Mouse (Mus musculus) CH12.LX (cell line): ENCODE measurements at regions not wholly inside any gene's neighbourhood (a gene's known extent, or its start where the extent isn't known, plus 50 kb on each side); places are given as distances from the start of the nearest gene placed in this dataset.

Source experiments
- DNase-seq: peaks from one replicate; pipeline ENCODE4 v3.0.0-alpha.2; 2013; ENCODE audit errors: extremely low read depth
- H3K27ac ChIP-seq: 2 replicates; pipeline ENCODE4 v1.5.1; 2012; ENCODE audit warnings: low read depth, mild to moderate bottlenecking, control low read depth, moderate library complexity; ENCODE audit not compliant: insufficient read depth
- H3K27me3 ChIP-seq: replicated peaks from 2 replicates; pipeline ENCODE3; 2012; ENCODE audit warnings: inconsistent platforms
- H3K36me3 ChIP-seq, 2 experiments: replicated peaks in 1 of 2; 2 replicates each; pipeline versions ENCODE3 to v1.6.1; 2012; ENCODE audit warnings: inconsistent platforms in 1 of 2, low read length in 1 of 2, mild to moderate bottlenecking in 1 of 2, mixed read lengths in 1 of 2, moderate library complexity in 1 of 2; ENCODE audit not compliant: control insufficient read depth in 1 of 2, insufficient read depth in 1 of 2
- H3K4me1 ChIP-seq, 2 experiments: 2 replicates each; pipeline ENCODE4 v1.6.1; 2012; ENCODE audit warnings: inconsistent platforms in 1 of 2, moderate library complexity in 1 of 2; ENCODE audit not compliant: insufficient read depth in 2 of 2, control insufficient read depth in 1 of 2
- H3K4me2 ChIP-seq: 2 replicates; pipeline ENCODE4 v1.6.1; 2012; ENCODE audit warnings: low read depth, mild to moderate bottlenecking, control low read depth; ENCODE audit not compliant: poor library complexity, insufficient read depth, severe bottlenecking
- H3K4me3 ChIP-seq, 3 experiments: fragments of 150-350 bp in 1 of 3; sonication (generic) in 1 of 3; replicated peaks in 1 of 3; 2 replicates each; pipeline versions ENCODE3 to v1.5.1; 2011 to 2012; ENCODE audit warnings: low read depth in 2 of 3, low read length in 2 of 3, mild to moderate bottlenecking in 2 of 3, moderate library complexity in 2 of 3, control low read depth in 1 of 3, improper control_type of control experiment in 1 of 3, inconsistent platforms in 1 of 3, mixed read lengths in 1 of 3; ENCODE audit not compliant: poor library complexity in 1 of 3
- H3K79me2 ChIP-seq: replicated peaks from 2 replicates; pipeline ENCODE4 v1.6.1; 2012; ENCODE audit warnings: mild to moderate bottlenecking, moderate library complexity; ENCODE audit not compliant: control insufficient read depth, poor library complexity, insufficient read depth, severe bottlenecking; ENCODE audit errors: extremely low read depth
- H3K9ac ChIP-seq: 2 replicates; pipeline ENCODE4 v1.6.1; 2012; ENCODE audit warnings: low read depth, mild to moderate bottlenecking, control low read depth, moderate library complexity; ENCODE audit not compliant: insufficient read depth
- H3K9me3 ChIP-seq: replicated peaks from 2 replicates; pipeline ENCODE3; 2012; ENCODE audit warnings: low read length, inconsistent platforms, mixed read lengths
- BHLHE40 ChIP-seq: IDR thresholded peaks from 2 replicates; pipeline ENCODE4 v1.6.1; 2011; ENCODE audit warnings: mild to moderate bottlenecking, low read depth, low read length, improper control_type of control experiment
- CHD2 ChIP-seq: IDR thresholded peaks from 2 replicates; pipeline ENCODE4 v1.6.1; 2011; ENCODE audit warnings: low read length, improper control_type of control experiment
- E2F4 ChIP-seq: IDR thresholded peaks from 2 replicates; pipeline ENCODE4 v1.6.1; 2011; ENCODE audit warnings: low read depth, low read length, improper control_type of control experiment; ENCODE audit not compliant: insufficient replicate concordance
- EP300 ChIP-seq: IDR thresholded peaks from 2 replicates; pipeline ENCODE4 v1.6.1; 2011; ENCODE audit warnings: low read length, improper control_type of control experiment
- ETS1 ChIP-seq: conservative IDR thresholded peaks from 2 replicates; pipeline ENCODE4 v1.6.1; 2012; ENCODE audit warnings: low read depth, mild to moderate bottlenecking, inconsistent platforms, low read length, improper control_type of control experiment, moderate library complexity
- GABPA ChIP-seq: IDR thresholded peaks from 2 replicates; pipeline ENCODE4 v1.6.1; 2012; ENCODE audit warnings: low read depth, low read length, improper control_type of control experiment, inconsistent platforms; ENCODE audit not compliant: insufficient replicate concordance
- IRF4 ChIP-seq: IDR thresholded peaks from 2 replicates; pipeline ENCODE4 v1.6.1; 2014; ENCODE audit warnings: low read depth, mild to moderate bottlenecking, inconsistent platforms, low read length, improper control_type of control experiment
- JUN ChIP-seq: IDR thresholded peaks from 2 replicates; pipeline ENCODE4 v1.6.1; 2011; ENCODE audit warnings: low read depth, mild to moderate bottlenecking, low read length, improper control_type of control experiment, moderate library complexity; ENCODE audit not compliant: insufficient read depth
- JUND ChIP-seq: conservative IDR thresholded peaks from 2 replicates; pipeline ENCODE4 v1.6.1; 2011; ENCODE audit warnings: low read depth, low read length, improper control_type of control experiment
- MAX ChIP-seq: IDR thresholded peaks from 2 replicates; pipeline ENCODE4 v1.6.1; 2011; ENCODE audit warnings: low read length, improper control_type of control experiment
- MAZ ChIP-seq: IDR thresholded peaks from 2 replicates; pipeline ENCODE4 v1.6.1; 2012; ENCODE audit warnings: low read depth, mild to moderate bottlenecking, inconsistent platforms, low read length, improper control_type of control experiment, moderate library complexity
- NELFE ChIP-seq: IDR thresholded peaks from 2 replicates; pipeline ENCODE4 v1.6.1; 2011; ENCODE audit warnings: low read depth, low read length, improper control_type of control experiment
- NRF1 ChIP-seq: IDR thresholded peaks from 2 replicates; pipeline ENCODE4 v1.6.1; 2014; ENCODE audit warnings: low read depth, mild to moderate bottlenecking, inconsistent platforms, low read length, improper control_type of control experiment, moderate library complexity
- PAX5 ChIP-seq: IDR thresholded peaks from 2 replicates; pipeline ENCODE4 v1.6.1; 2012; ENCODE audit warnings: low read length, inconsistent platforms, mixed read lengths
- POLR2A ChIP-seq: IDR thresholded peaks from 2 replicates; pipeline ENCODE4 v1.6.1; 2011; ENCODE audit warnings: low read depth, mild to moderate bottlenecking, improper control_type of control experiment, low read length
- SMC3 ChIP-seq: IDR thresholded peaks from 2 replicates; pipeline ENCODE4 v1.6.1; 2011; ENCODE audit warnings: low read depth, low read length, improper control_type of control experiment
- UBTF ChIP-seq: IDR thresholded peaks from 2 replicates; pipeline ENCODE4 v1.6.1; 2012; ENCODE audit warnings: low read depth, mild to moderate bottlenecking, inconsistent platforms, low read length, improper control_type of control experiment, moderate library complexity
- USF2 ChIP-seq: conservative IDR thresholded peaks from 2 replicates; pipeline ENCODE4 v1.6.1; 2011; ENCODE audit warnings: low read depth, low read length, improper control_type of control experiment
- ZC3H11A ChIP-seq: IDR thresholded peaks from 2 replicates; pipeline ENCODE4 v1.6.1; 2012; ENCODE audit warnings: low read depth, mild to moderate bottlenecking, inconsistent platforms, low read length, improper control_type of control experiment
- ZMIZ1 ChIP-seq: IDR thresholded peaks from 2 replicates; pipeline ENCODE4 v1.6.1; 2012; ENCODE audit warnings: low read depth, mild to moderate bottlenecking, inconsistent platforms, low read length, improper control_type of control experiment
- ZNF384 ChIP-seq: IDR thresholded peaks from 2 replicates; pipeline ENCODE4 v1.6.1; 2012; ENCODE audit warnings: low read depth, low read length, improper control_type of control experiment, inconsistent platforms
- dilution Hi-C: fragments of 300-500 bp; cut with MboI; formaldehyde crosslinking; loops from 2 replicates; pipeline ENCODE4 v1.14.3; 2020; ENCODE audit warnings: low sequenced_read_pairs; ENCODE audit not compliant: extremely low pct_unique_long_range_greater_than_20kb, extremely low pct_ligation_motif_present
- in situ Hi-C: fragments of 300-500 bp; cut with MboI; formaldehyde crosslinking; loops from 3 replicates; pipeline ENCODE4 v1.14.3; 2019; ENCODE audit warnings: low sequenced_read_pairs, low pct_ligation_motif_present, low pct_unique_long_range_greater_than_20kb, mixed read lengths

- H3K9ac ChIP-seq, result no peak overlapping the region
- H3K36me3 ChIP-seq, result no peaks in the 10 kb centered on the region
- TF ChIP-seq ZNF384 (no peak), BHLHE40 (no peak), E2F4 (no peak), PAX5 (no peak), SMC3 (no peak), UBTF (no peak), GABPA (no peak), NELFE (no peak), NRF1 (no peak), JUN (no peak), ZC3H11A (no peak), ETS1 (no peak)
- no peak for DNase-seq
- in situ Hi-C loops (no loop called here), dilution Hi-C loops (no loop called here)
- no peaks in the 10 kb centered on the region for H3K79me2 ChIP-seq
- H3K27ac ChIP-seq, result no peak overlapping the region
- H3K27me3 ChIP-seq, result no peaks in the 10 kb centered on the region
- no peak overlapping the region for H3K4me3 ChIP-seq
- H3K9me3 ChIP-seq, result peaks cover 3% of the 10 kb centered on the region
- peaks cover 2 to 5% of the 10 kb centered on the region in 2 experiments; a peak in 1 of 4 replicates for H3K4me1 ChIP-seq
- H3K4me2 ChIP-seq, result no peak overlapping the region
These were observed 190.2 kb upstream of the Bdnf start for GRCm38 (mm10) chr2:109484306-109484705.

- Histone ChIP-seq H3K36me3 (no peaks in the 10 kb centered on the region), H3K79me2 (no peaks in the 10 kb centered on the region), H3K27me3 (no peaks in the 10 kb centered on the region), H3K9me3 (peaks cover 3% of the 10 kb centered on the region), H3K4me3 (no peak overlapping the region), H3K4me1 (peaks cover 2 to 5% of the 10 kb centered on the region in 2 experiments; a peak in 1 of 4 replicates), H3K27ac (no peak overlapping the region), H3K4me2 (no peak overlapping the region), H3K9ac (no peak overlapping the region)
- dilution Hi-C loops, result no loop called here
- TF ChIP-seq PAX5 (no peak), CHD2 (no peak), JUND (no peak), USF2 (no peak), JUN (no peak), NELFE (no peak), MAZ (no peak), EP300 (no peak), ETS1 (no peak), ZNF384 (no peak), ZMIZ1 (no peak), IRF4 (no peak), MAX (no peak), POLR2A (no peak)
- in situ Hi-C loops, result no loop called here
- DNase-seq, result no peak
These were observed 186.9 kb upstream of the Bdnf start for GRCm38 (mm10) chr2:109487591-109487990.
